Mouse (Mus musculus) heart, postnatal 0 days (tissue): ENCODE data around the gene Cdca7l. TPM values are rescaled to one million over a fixed set of nuclear protein-coding genes. Genes with fewer than 3 reads are reported as not detected.
A peak's percentile ranks its signal among the peaks of the same experiment; 100 is the strongest.

ENCODE experiments used
- ATAC-seq: fragments of 200-750 bp; cut with Nextera tagmentation; 2 replicates; pipeline ENCODE4 v1.8.0; 2017; ENCODE audit warnings: low read depth, moderate number of reproducible peaks, moderate library complexity; ENCODE audit not compliant: insufficient read depth
- DNase-seq: peaks from one replicate; pipeline ENCODE4 v3.0.0-alpha.2; 2016; ENCODE audit warnings: low spot score
- H3K27ac ChIP-seq: fragments of 300-500 bp; sonication (generic); 2 replicates; pipeline ENCODE4 v1.5.1; 2014; ENCODE audit warnings: low read depth, mild to moderate bottlenecking
- H3K27me3 ChIP-seq: fragments of 300-500 bp; sonication (generic); 2 replicates; pipeline ENCODE4 v1.6.1; 2014; ENCODE audit warnings: low read length, mixed read lengths; ENCODE audit not compliant: control insufficient read depth, insufficient read depth
- H3K36me3 ChIP-seq: fragments of 300-500 bp; sonication (generic); replicated peaks from 2 replicates; pipeline ENCODE4 v1.6.1; 2014; ENCODE audit warnings: low read length, mixed read lengths; ENCODE audit not compliant: control insufficient read depth, insufficient read depth
- H3K4me1 ChIP-seq: fragments of 300-500 bp; sonication (generic); 2 replicates; pipeline ENCODE4 v1.6.1; 2014; ENCODE audit warnings: antibody characterized with exemption; ENCODE audit not compliant: control insufficient read depth, insufficient read depth
- H3K4me2 ChIP-seq: fragments of 300-500 bp; sonication (generic); 2 replicates; pipeline ENCODE4 v1.6.1; 2014; ENCODE audit warnings: low read depth, mild to moderate bottlenecking, low read length, moderate library complexity
- H3K4me3 ChIP-seq: fragments of 300-500 bp; sonication (generic); 2 replicates; pipeline ENCODE4 v1.5.1; 2014; ENCODE audit warnings: low read depth, low read length
- H3K9ac ChIP-seq: fragments of 300-500 bp; sonication (generic); replicated peaks from 2 replicates; pipeline ENCODE4 v1.6.1; 2014; ENCODE audit warnings: low read depth, low read length, mixed read lengths
- H3K9me3 ChIP-seq: fragments of 300-500 bp; sonication (generic); replicated peaks from 2 replicates; pipeline ENCODE4 v1.6.1; 2016; ENCODE audit warnings: low read length; ENCODE audit not compliant: control insufficient read depth
- CTCF ChIP-seq: IDR thresholded peaks from 2 replicates; pipeline ENCODE4 v1.5.1; 2016; ENCODE audit warnings: antibody characterized with exemption, control low read depth, low read depth
- EP300 ChIP-seq: IDR thresholded peaks from 2 replicates; pipeline ENCODE4 v1.6.1; 2016; ENCODE audit warnings: antibody characterized with exemption, low read depth
- WGBS: fragments of 180-500 bp; shearing (Covaris S2); extraction: QIAGEN DNeasy Blood & Tissue Kit; methylation state at CpG from one replicate; pipeline ENCODE4 v1.1.7; 2014; 5-methylcytosine and 5-hydroxymethylcytosine counted together
- polyA plus RNA-seq: library from polyadenylated mRNA; unstranded; fragments of >200 nt; fragmentation: Nextera tagmentation; extraction: Ambion mirVana; gene quantifications from 2 replicates; pipeline ENCODE4 v1.2.1, GENCODE M21; 2015
- total RNA-seq: library from RNA; depleted of rRNA; stranded (reverse); fragments of >200 nt; gene quantifications from 2 replicates; pipeline ENCODE4 v1.2.3, GENCODE M21; 2014; ENCODE audit warnings: low replicate concordance

The Cdca7l gene
- total and polyA plus RNA-seq, 2 experiments from 2014 or later = 1.4 to 3.7 TPM

DNA sequence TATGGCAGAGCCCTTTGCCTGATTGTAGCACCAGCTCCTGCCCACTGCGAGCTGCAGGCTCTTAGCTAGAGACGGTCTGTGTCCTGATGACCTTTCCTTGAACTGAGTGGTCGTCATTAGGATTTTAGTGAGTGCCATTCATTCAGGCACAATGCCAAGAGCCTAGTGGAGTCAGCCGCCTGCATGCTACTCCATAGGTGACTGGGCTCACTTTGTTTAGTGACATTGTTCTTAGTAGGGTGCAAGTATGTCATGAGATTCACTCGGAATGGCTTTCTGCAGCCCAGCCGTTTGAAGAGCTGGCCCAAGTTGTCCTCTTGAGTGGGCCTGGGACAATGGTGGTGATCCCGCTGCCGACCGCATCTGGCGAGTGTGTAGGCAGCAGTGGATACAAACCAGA is 46.4 kb downstream of the Cdca7l start:
- ATAC-seq (no peak), DNase-seq (peak; percentile 15)
- no peak for TF ChIP-seq CTCF
- no peak for TF ChIP-seq EP300
- Histone ChIP-seq H3K36me3 (no peaks in the 10 kb centered on the region), H3K4me2 (no peak overlapping the region), H3K9ac (no peak overlapping the region), H3K4me1 (peaks cover 7% of the 10 kb centered on the region), H3K27ac (peak overlapping the region; percentile 20), H3K27me3 (no peaks in the 10 kb centered on the region), H3K4me3 (no peak overlapping the region), H3K9me3 (no peaks in the 10 kb centered on the region)
- WGBS = 25% methylated on average over 10 of the region's 10 CpGs

DNA sequence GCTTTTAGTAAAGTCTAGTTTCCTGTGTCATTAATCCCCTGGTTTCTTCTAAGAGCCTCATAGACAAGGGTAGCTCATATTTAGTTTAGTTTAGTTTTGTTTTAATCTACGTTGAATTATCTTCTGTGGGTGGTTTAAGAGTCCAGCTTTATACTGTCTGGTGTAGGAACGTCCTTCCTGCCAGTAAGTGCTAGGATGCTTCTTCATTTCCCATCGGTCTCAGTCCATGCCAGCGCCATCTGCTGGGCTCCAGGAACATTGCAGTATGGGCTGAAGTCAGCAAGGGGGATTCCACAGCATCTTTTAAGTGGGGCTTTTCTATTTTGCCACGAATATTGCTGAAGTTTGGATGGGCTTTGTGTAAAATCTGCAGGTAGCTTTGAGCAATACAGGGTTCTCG is 49.2 kb downstream of the Cdca7l start:
- Histone ChIP-seq H3K9me3 (no peaks in the 10 kb centered on the region), H3K9ac (no peak overlapping the region), H3K4me2 (no peak overlapping the region), H3K27me3 (no peaks in the 10 kb centered on the region), H3K36me3 (no peaks in the 10 kb centered on the region), H3K4me3 (no peak overlapping the region), H3K27ac (no peak overlapping the region), H3K4me1 (peaks cover 7% of the 10 kb centered on the region)
- DNase-seq (peak; percentile 35), ATAC-seq (no peak)
- 20% methylated on average over 6 of the region's 6 CpGs for WGBS
- no peak for TF ChIP-seq EP300
- TF ChIP-seq CTCF = peak; percentile 87

GRCm38 (mm10) chr12:117857023-117857422 is 52.9 kb downstream of the Cdca7l start:
- 71% methylated on average over 9 of the region's 9 CpGs for WGBS
- TF ChIP-seq CTCF = no peak
- no peak for TF ChIP-seq EP300
- Histone ChIP-seq H3K36me3 (no peaks in the 10 kb centered on the region), H3K27ac (no peak overlapping the region), H3K4me1 (no peaks in the 10 kb centered on the region), H3K4me3 (no peak overlapping the region), H3K9ac (no peak overlapping the region), H3K9me3 (no peaks in the 10 kb centered on the region), H3K4me2 (no peak overlapping the region), H3K27me3 (no peaks in the 10 kb centered on the region)
- no peak for ATAC-seq
- DNase-seq = no peak

GRCm38 (mm10) chr12:117857884-117858283 is 53.8 kb downstream of the Cdca7l start:
- DNase-seq = no peak
- ATAC-seq = no peak
- 85% methylated on average over 6 of the region's 6 CpGs for WGBS

GRCm38 (mm10) chr12:117860840-117861239 is 56.8 kb downstream of the Cdca7l start:
- H3K9me3 ChIP-seq = no peaks in the 10 kb centered on the region
- no peak overlapping the region for H3K27ac ChIP-seq
- no peak overlapping the region for H3K4me2 ChIP-seq
- 70% methylated on average over 7 of the region's 7 CpGs for WGBS
- ATAC-seq (no peak), DNase-seq (no peak)
- TF ChIP-seq EP300 = no peak
- no peaks in the 10 kb centered on the region for H3K27me3 ChIP-seq
- no peaks in the 10 kb centered on the region for H3K4me1 ChIP-seq
- H3K36me3 ChIP-seq = no peaks in the 10 kb centered on the region
- no peak overlapping the region for H3K9ac ChIP-seq
- H3K4me3 ChIP-seq = no peak overlapping the region

More at GRCm38 (mm10) chr12:117857884-117858283, 53.8 kb downstream of the Cdca7l start:
- H3K4me1 ChIP-seq = no peaks in the 10 kb centered on the region
- H3K4me2 ChIP-seq = no peak overlapping the region
- no peaks in the 10 kb centered on the region for H3K9me3 ChIP-seq
- H3K9ac ChIP-seq = no peak overlapping the region
- TF ChIP-seq EP300 = no peak
- TF ChIP-seq CTCF = no peak
- H3K36me3 ChIP-seq = no peaks in the 10 kb centered on the region
- no peak overlapping the region for H3K4me3 ChIP-seq
- H3K27ac ChIP-seq = no peak overlapping the region
- H3K27me3 ChIP-seq = no peaks in the 10 kb centered on the region

DNA sequence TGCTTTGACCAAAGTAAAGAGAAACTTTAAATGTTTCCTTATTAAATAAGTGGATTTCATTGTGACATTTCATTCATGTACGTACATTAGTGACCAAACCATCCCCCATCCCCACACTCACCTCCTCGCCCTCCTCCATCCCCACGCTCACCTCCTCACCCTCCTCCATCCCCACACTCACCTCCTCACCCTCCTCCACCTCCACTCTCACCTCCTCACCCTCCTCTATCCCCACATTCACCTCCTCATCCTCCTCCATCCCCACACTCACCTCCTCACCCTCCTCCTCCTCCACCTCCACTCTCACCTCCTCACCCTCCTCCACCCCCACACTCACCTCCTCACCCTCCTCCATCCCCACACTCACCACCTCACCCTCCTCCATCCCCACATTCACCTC is 57.2 kb downstream of the Cdca7l start:
- 62% methylated on average over 3 of the region's 3 CpGs for WGBS

More for the DNA sequence above, 57.2 kb downstream of the Cdca7l start:
- H3K27ac ChIP-seq = no peak overlapping the region
- no peak overlapping the region for H3K4me2 ChIP-seq
- no peaks in the 10 kb centered on the region for H3K4me1 ChIP-seq
- ATAC-seq = no peak
- H3K27me3 ChIP-seq = no peaks in the 10 kb centered on the region
- H3K9me3 ChIP-seq = no peaks in the 10 kb centered on the region
- no peak for TF ChIP-seq CTCF
- no peak for TF ChIP-seq EP300
- no peak overlapping the region for H3K4me3 ChIP-seq
- DNase-seq = no peak
- no peaks in the 10 kb centered on the region for H3K36me3 ChIP-seq
- H3K9ac ChIP-seq = no peak overlapping the region
